Mouse (Mus musculus): Measurements from ENCODE around the gene Ewsr1. TPM values are rescaled to one million over a fixed set of nuclear protein-coding genes. Genes with fewer than 3 reads are reported as not detected.
"Not testable (repeated sequence)": the region's sequence is repeated elsewhere in the genome, so short reads cannot be mapped to it uniquely, and the experiment has no call there.

Gene Ewsr1
- polyA plus RNA-seq, 1 experiment from 2014 or later, result 463 TPM

DNA sequence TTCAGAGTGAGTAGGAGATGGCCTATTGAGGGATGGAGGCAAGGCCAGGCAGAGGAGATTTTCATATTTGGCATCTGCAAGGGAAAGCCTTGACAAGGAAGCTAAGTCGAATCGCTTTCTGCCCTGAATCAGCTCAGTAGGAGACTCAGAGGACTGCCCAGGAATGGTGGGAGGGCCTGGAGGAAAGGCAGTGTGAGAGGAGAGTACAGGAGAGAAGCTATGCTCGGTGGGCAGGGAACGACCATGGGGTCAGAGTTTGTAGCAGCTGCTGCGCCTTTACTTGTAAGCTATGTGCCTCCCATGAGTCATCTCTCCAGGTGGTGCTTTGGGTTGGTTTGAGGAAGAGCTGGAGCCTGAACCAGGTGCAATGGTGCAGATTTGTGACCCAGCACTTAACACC lies 1.7 kb upstream of the Ewsr1 start:
- Histone ChIP-seq H3K4me3 (ENCODE audit: low read length) (peak overlapping the region; percentile 98; the same call in 1 of the 2 replicates), H3K4me1 (ENCODE audit: control insufficient read depth, insufficient read depth, low read length) (peaks cover 27% of the 10 kb centered on the region), H3K27ac (ENCODE audit: low read length) (no peak overlapping the region), H3K9me3 (replicated peaks; ENCODE audit: control insufficient read depth, low read length) (no peaks in the 10 kb centered on the region), H3K4me2 (ENCODE audit: low read depth, low read length) (peak overlapping the region; percentile 92), H3K36me3 (ENCODE audit: control insufficient read depth, insufficient read depth) (peaks cover 16% of the 10 kb centered on the region), H3K9ac (ENCODE audit: low read length) (peak overlapping the region; percentile 100), H3K27me3 (ENCODE audit: control insufficient read depth, insufficient read depth, low read length) (no peaks in the 10 kb centered on the region)
- no peak for ATAC-seq (replicated peaks; ENCODE audit: extremely low read depth, insufficient read depth, low FRiP score)
- WGBS, result 60% methylated on average over 5 of the region's 5 CpGs

DNA sequence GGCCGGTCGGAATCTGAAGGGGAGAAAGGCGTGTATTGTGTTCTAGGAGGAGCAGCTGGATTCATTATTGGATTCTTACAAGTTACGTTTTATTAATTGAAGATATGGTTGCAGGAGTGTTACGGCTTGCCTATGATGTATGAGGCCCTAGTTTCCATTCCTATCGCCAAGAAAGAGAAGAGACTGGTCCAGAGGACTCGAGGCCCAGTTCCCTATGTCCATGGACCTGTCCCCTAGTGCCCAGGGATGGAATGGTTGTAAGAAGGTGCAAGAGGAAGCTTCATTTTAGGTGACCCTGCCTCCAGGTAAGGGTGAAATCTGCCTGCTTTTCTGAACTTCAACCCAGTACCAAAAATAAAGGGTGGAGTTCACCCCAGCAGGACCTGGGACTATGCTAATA lies 1.2 kb upstream of the Ewsr1 start:
- Histone ChIP-seq H3K4me2 (ENCODE audit: low read depth, low read length) (peak overlapping the region; percentile 92), H3K4me1 (ENCODE audit: control insufficient read depth, insufficient read depth, low read length) (peaks cover 29% of the 10 kb centered on the region), H3K36me3 (ENCODE audit: control insufficient read depth, insufficient read depth) (peaks cover 16% of the 10 kb centered on the region), H3K4me3 (ENCODE audit: low read length) (peak overlapping the region; percentile 98), H3K27ac (ENCODE audit: low read length) (peak overlapping the region; percentile 99), H3K9me3 (replicated peaks; ENCODE audit: control insufficient read depth, low read length) (no peaks in the 10 kb centered on the region), H3K27me3 (ENCODE audit: control insufficient read depth, insufficient read depth, low read length) (no peaks in the 10 kb centered on the region), H3K9ac (ENCODE audit: low read length) (peak overlapping the region; percentile 100)
- no peak for ATAC-seq (replicated peaks; ENCODE audit: extremely low read depth, insufficient read depth, low FRiP score)
- WGBS, result 5% methylated on average over 7 of the region's 7 CpGs

- under 1% methylated on average over 30 of the region's 31 CpGs for whole genome bisulfite sequencing
- peak; percentile 70 for ATAC-seq (replicated peaks; ENCODE audit: extremely low read depth, insufficient read depth, low FRiP score)
Observed at GRCm38 (mm10) chr11:5099576-5100183, 614 bp upstream of the Ewsr1 start.

GRCm38 (mm10) chr11:5098035-5098735 lies 881 bp downstream of the Ewsr1 start:
- ATAC-seq (replicated peaks; ENCODE audit: extremely low read depth, insufficient read depth, low FRiP score), result no peak
- peak overlapping the region; percentile 100 for H3K9ac ChIP-seq (ENCODE audit: low read length)
- under 1% methylated on average over 44 of the region's 44 CpGs for WGBS
- peak overlapping the region; percentile 77 for H3K4me2 ChIP-seq (ENCODE audit: low read depth, low read length)
- H3K9me3 ChIP-seq (replicated peaks; ENCODE audit: control insufficient read depth, low read length), result no peaks in the 10 kb centered on the region
- no peaks in the 10 kb centered on the region for H3K27me3 ChIP-seq (ENCODE audit: control insufficient read depth, insufficient read depth, low read length)
- H3K4me3 ChIP-seq (ENCODE audit: low read length), result peak overlapping the region; percentile 98
- H3K4me1 ChIP-seq (ENCODE audit: control insufficient read depth, insufficient read depth, low read length), result peaks cover 31% of the 10 kb centered on the region
- H3K27ac ChIP-seq (ENCODE audit: low read length), result peak overlapping the region; percentile 99
- peaks cover 5% of the 10 kb centered on the region; the same call in 1 of the 2 replicates for H3K36me3 ChIP-seq (ENCODE audit: control insufficient read depth, insufficient read depth)

More at GRCm38 (mm10) chr11:5099576-5100183, 614 bp upstream of the Ewsr1 start:
- peak overlapping the region; percentile 100 for H3K9ac ChIP-seq (ENCODE audit: low read length)
- peaks cover 29% of the 10 kb centered on the region for H3K4me1 ChIP-seq (ENCODE audit: control insufficient read depth, insufficient read depth, low read length)
- H3K4me2 ChIP-seq (ENCODE audit: low read depth, low read length), result peak overlapping the region; percentile 92
- no peaks in the 10 kb centered on the region for H3K27me3 ChIP-seq (ENCODE audit: control insufficient read depth, insufficient read depth, low read length)
- H3K4me3 ChIP-seq (ENCODE audit: low read length), result peak overlapping the region; percentile 98
- no peaks in the 10 kb centered on the region for H3K9me3 ChIP-seq (replicated peaks; ENCODE audit: control insufficient read depth, low read length)
- H3K27ac ChIP-seq (ENCODE audit: low read length), result peak overlapping the region; percentile 99
- peaks cover 13% of the 10 kb centered on the region for H3K36me3 ChIP-seq (ENCODE audit: control insufficient read depth, insufficient read depth)

DNA sequence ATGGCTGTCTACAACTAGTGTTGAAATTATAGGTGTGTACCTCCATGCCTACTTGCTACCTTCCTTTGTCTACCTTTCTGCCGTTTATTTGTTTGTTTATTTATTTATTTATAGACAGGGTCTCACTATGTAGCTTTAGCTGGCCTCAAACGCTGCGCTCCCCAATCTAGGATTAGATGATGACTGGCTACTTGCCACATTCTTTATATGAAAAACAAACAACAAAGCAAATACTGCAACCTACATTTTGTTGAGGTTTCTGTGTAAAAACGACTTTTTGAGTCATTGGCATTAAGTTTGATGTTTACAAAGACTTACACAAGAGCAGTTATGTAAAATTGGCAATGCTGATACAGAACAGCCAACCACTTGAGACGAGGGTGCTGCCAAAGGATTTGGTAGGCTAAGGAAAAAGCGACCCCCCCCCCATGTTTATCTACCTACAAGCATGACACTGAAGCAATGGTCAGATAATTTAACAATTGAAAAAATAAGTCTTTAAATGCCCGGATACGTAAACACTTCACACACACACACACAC lies 2.5 kb downstream of the Ewsr1 start:
- no peak for ATAC-seq (replicated peaks; ENCODE audit: extremely low read depth, insufficient read depth, low FRiP score)
- H3K36me3 ChIP-seq (ENCODE audit: control insufficient read depth, insufficient read depth), result peaks cover 8% of the 10 kb centered on the region; the same call in 1 of the 2 replicates
- H3K4me3 ChIP-seq (ENCODE audit: low read length), result peak overlapping the region; percentile 98
- WGBS, result 45% methylated on average over 8 of the region's 8 CpGs
- peak overlapping the region; percentile 100 for H3K9ac ChIP-seq (ENCODE audit: low read length)
- no peak overlapping the region for H3K27ac ChIP-seq (ENCODE audit: low read length)
- H3K4me1 ChIP-seq (ENCODE audit: control insufficient read depth, insufficient read depth, low read length), result peaks cover 31% of the 10 kb centered on the region
- no peaks in the 10 kb centered on the region for H3K27me3 ChIP-seq (ENCODE audit: control insufficient read depth, insufficient read depth, low read length)
- peak overlapping the region; percentile 77 for H3K4me2 ChIP-seq (ENCODE audit: low read depth, low read length)
- no peaks in the 10 kb centered on the region for H3K9me3 ChIP-seq (replicated peaks; ENCODE audit: control insufficient read depth, low read length)

GRCm38 (mm10) chr11:5095877-5096276 lies 3.2 kb downstream of the Ewsr1 start:
- Histone ChIP-seq H3K4me2 (ENCODE audit: low read depth, low read length) (peak overlapping the region; percentile 36), H3K36me3 (ENCODE audit: control insufficient read depth, insufficient read depth) (peaks cover 12% of the 10 kb centered on the region), H3K4me3 (ENCODE audit: low read length) (no peak overlapping the region), H3K9me3 (replicated peaks; ENCODE audit: control insufficient read depth, low read length) (no peaks in the 10 kb centered on the region), H3K27me3 (ENCODE audit: control insufficient read depth, insufficient read depth, low read length) (no peaks in the 10 kb centered on the region), H3K9ac (ENCODE audit: low read length) (0 out of 2 replicates have a peak overlapping the region, but pooled peaks have one; percentile 7), H3K27ac (ENCODE audit: low read length) (no peak overlapping the region), H3K4me1 (ENCODE audit: control insufficient read depth, insufficient read depth, low read length) (peaks cover 27% of the 10 kb centered on the region)
- 65% methylated on average over 5 of the region's 5 CpGs for WGBS
- ATAC-seq (replicated peaks; ENCODE audit: extremely low read depth, insufficient read depth, low FRiP score), result no peak

GRCm38 (mm10) chr11:5091706-5092105 lies 7.4 kb downstream of the Ewsr1 start:
- Histone ChIP-seq H3K4me2 (ENCODE audit: low read depth, low read length) (no peak overlapping the region), H3K27me3 (ENCODE audit: control insufficient read depth, insufficient read depth, low read length) (no peaks in the 10 kb centered on the region), H3K36me3 (ENCODE audit: control insufficient read depth, insufficient read depth) (peaks cover 38% of the 10 kb centered on the region), H3K9ac (ENCODE audit: low read length) (no peak overlapping the region), H3K4me1 (ENCODE audit: control insufficient read depth, insufficient read depth, low read length) (peaks cover 12% of the 10 kb centered on the region), H3K4me3 (ENCODE audit: low read length) (no peak overlapping the region), H3K9me3 (replicated peaks; ENCODE audit: control insufficient read depth, low read length) (no peaks in the 10 kb centered on the region), H3K27ac (ENCODE audit: low read length) (no peak overlapping the region)
- no peak for ATAC-seq (replicated peaks; ENCODE audit: extremely low read depth, insufficient read depth, low FRiP score)
- WGBS, result 27% methylated on average over 2 of the region's 2 CpGs

DNA sequence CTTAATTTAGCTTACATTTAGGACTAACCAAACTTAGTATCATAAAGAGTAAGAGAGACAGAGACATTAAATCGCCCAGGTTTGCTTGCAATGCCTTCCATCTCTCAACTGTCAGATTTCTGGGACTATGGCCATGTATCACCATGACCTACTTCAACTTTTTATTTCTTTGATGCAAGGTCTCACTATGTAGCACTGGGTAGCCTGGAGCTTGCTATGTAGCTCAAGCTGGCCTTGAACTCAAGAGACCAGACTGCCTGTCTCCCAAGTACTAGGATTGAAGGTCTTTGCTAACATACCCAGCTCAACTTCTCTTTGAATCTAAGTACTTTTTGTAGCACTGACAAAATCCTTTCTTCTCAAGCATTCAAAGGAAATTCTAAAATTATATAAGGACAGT lies 9.9 kb downstream of the Ewsr1 start:
- Histone ChIP-seq H3K27me3 (ENCODE audit: control insufficient read depth, insufficient read depth, low read length) (no peaks in the 10 kb centered on the region), H3K9ac (ENCODE audit: low read length) (no peak overlapping the region), H3K36me3 (ENCODE audit: control insufficient read depth, insufficient read depth) (peaks cover 61% of the 10 kb centered on the region), H3K4me1 (ENCODE audit: control insufficient read depth, insufficient read depth, low read length) (0 out of 2 replicates have a peak, but pooled peaks cover under 1% of the 10 kb centered on the region), H3K4me3 (ENCODE audit: low read length) (no peak overlapping the region), H3K4me2 (ENCODE audit: low read depth, low read length) (no peak overlapping the region), H3K9me3 (replicated peaks; ENCODE audit: control insufficient read depth, low read length) (no peaks in the 10 kb centered on the region), H3K27ac (ENCODE audit: low read length) (no peak overlapping the region)
- 89% methylated on average over 1 of the region's 1 CpGs for WGBS
- ATAC-seq (replicated peaks; ENCODE audit: extremely low read depth, insufficient read depth, low FRiP score), result no peak

DNA sequence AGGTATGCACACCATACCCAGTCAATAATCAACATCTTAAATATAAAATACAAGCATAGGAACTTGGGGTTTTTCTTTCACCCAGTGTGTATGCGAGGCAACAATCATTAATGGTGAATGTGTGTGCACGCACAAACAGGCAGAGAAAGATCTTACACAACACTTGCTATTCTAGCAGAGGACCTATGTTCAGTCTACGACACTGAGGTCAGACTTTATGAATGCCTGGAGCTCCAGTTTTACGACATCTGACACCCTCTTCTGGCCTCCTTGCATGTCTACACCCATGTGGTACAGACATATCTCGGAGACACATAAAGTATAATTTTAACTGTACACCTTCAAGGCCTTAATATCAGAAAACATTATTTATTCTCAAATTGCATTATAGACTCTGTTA lies 22.2 kb downstream of the Ewsr1 start:
- H3K27ac ChIP-seq (ENCODE audit: low read length); H3K9ac ChIP-seq (ENCODE audit: low read length): not testable (repeated sequence)

More for the DNA sequence above, 22.2 kb downstream of the Ewsr1 start:
- not testable (repeated sequence) for H3K27me3 ChIP-seq (ENCODE audit: control insufficient read depth, insufficient read depth, low read length); H3K4me3 ChIP-seq (ENCODE audit: low read length); ATAC-seq (replicated peaks; ENCODE audit: extremely low read depth, insufficient read depth, low FRiP score); H3K9me3 ChIP-seq (replicated peaks; ENCODE audit: control insufficient read depth, low read length); H3K4me1 ChIP-seq (ENCODE audit: control insufficient read depth, insufficient read depth, low read length); H3K4me2 ChIP-seq (ENCODE audit: low read depth, low read length)
- peaks cover 58% of the 10 kb centered on the region for H3K36me3 ChIP-seq (ENCODE audit: control insufficient read depth, insufficient read depth)
- 81% methylated on average over 4 of the region's 5 CpGs for WGBS
